Mouse (Mus musculus) forebrain, embryonic 15.5 days (tissue): Measurements from ENCODE around the gene Fdps. TPM values are rescaled to one million over a fixed set of nuclear protein-coding genes. Genes with fewer than 3 reads are reported as not detected.
"Not testable (repeated sequence)": the region's sequence is repeated elsewhere in the genome, so short reads cannot be mapped to it uniquely, and the experiment has no call there.

Experiments
- ATAC-seq: fragments of 200-750 bp; cut with Nextera tagmentation; replicated peaks from 2 replicates; pipeline ENCODE4 v1.8.0; 2017; ENCODE audit warnings: mild to moderate bottlenecking, moderate TSS enrichment, moderate library complexity
- H3K27ac ChIP-seq: fragments of 300-500 bp; sonication (generic); replicated peaks from 2 replicates; pipeline ENCODE4 v1.5.1; 2015; ENCODE audit warnings: mild to moderate bottlenecking, inconsistent platforms
- H3K27me3 ChIP-seq: fragments of 300-500 bp; sonication (generic); 2 replicates; pipeline ENCODE4 v1.6.1; 2015; ENCODE audit warnings: inconsistent platforms
- H3K36me3 ChIP-seq: fragments of 300-500 bp; sonication (generic); 2 replicates; pipeline ENCODE4 v1.6.1; 2015; ENCODE audit warnings: mild to moderate bottlenecking, inconsistent platforms
- H3K4me1 ChIP-seq: fragments of 300-500 bp; sonication (generic); 2 replicates; pipeline ENCODE4 v1.6.1; 2015; ENCODE audit warnings: inconsistent platforms
- H3K4me2 ChIP-seq: fragments of 300-500 bp; sonication (generic); replicated peaks from 2 replicates; pipeline ENCODE4 v1.6.1; 2015; ENCODE audit warnings: mild to moderate bottlenecking, inconsistent platforms
- H3K4me3 ChIP-seq: fragments of 300-500 bp; sonication (generic); 2 replicates; pipeline ENCODE4 v1.5.1; 2015; ENCODE audit warnings: mild to moderate bottlenecking, inconsistent platforms
- H3K9ac ChIP-seq: fragments of 300-500 bp; sonication (generic); replicated peaks from 2 replicates; pipeline ENCODE4 v1.6.1; 2015; ENCODE audit warnings: mild to moderate bottlenecking, inconsistent platforms
- H3K9me3 ChIP-seq: fragments of 300-500 bp; sonication (generic); 2 replicates; pipeline ENCODE4 v1.6.1; 2016; ENCODE audit warnings: inconsistent platforms
- WGBS: fragments of 180-500 bp; shearing (Covaris S2); methylation state at CpG from one replicate; pipeline ENCODE4 v1.1.7; 2015; ENCODE audit warnings: mixed read lengths; 5-methylcytosine and 5-hydroxymethylcytosine counted together
- polyA plus RNA-seq: library from polyadenylated mRNA; unstranded; fragments of >200 nt; fragmentation: Nextera tagmentation; extraction: Ambion mirVana; gene quantifications from 2 replicates; pipeline ENCODE4 v1.2.1, GENCODE M21; 2015

Gene Fdps
- polyA plus RNA-seq, 1 experiment from 2014 or later, result 364 TPM

DNA sequence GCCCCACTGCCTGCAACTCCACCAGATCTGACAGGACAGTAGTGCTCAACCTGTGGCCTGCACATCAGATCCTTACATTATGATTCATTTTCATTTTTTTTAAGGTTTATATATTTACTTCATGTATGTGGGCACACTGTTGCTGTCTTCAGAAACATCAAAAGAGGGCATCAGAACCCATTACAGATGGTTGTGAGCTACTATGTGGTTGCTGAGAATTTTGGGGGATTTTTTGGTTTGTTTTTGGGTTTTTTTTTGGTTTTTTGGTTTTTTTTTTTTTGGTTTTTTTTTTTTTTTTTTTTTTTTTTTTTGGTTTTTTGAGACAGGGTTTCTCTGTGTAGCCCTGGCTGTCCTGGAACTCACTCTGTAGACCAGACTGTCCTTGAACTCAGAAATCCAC is 19.5 kb downstream of the Fdps start:
- not testable (repeated sequence) for H3K9ac ChIP-seq, H3K9me3 ChIP-seq, H3K27ac ChIP-seq, H3K4me2 ChIP-seq, H3K4me3 ChIP-seq, ATAC-seq, H3K27me3 ChIP-seq, H3K4me1 ChIP-seq
- H3K36me3 ChIP-seq, result peaks cover 58% of the 10 kb centered on the region

GRCm38 (mm10) chr3:89077383-89077782 is 24.4 kb downstream of the Fdps start:
- no peak overlapping the region for H3K27ac ChIP-seq
- H3K4me3 ChIP-seq, result no peak overlapping the region
- no peak overlapping the region for H3K9ac ChIP-seq
- 94% methylated on average over 9 of the region's 9 CpGs for WGBS
- H3K36me3 ChIP-seq, result peaks cover 67% of the 10 kb centered on the region
- H3K4me1 ChIP-seq, result no peaks in the 10 kb centered on the region
- no peaks in the 10 kb centered on the region for H3K9me3 ChIP-seq
- no peak overlapping the region for H3K4me2 ChIP-seq
- ATAC-seq, result no peak
- no peaks in the 10 kb centered on the region for H3K27me3 ChIP-seq

DNA sequence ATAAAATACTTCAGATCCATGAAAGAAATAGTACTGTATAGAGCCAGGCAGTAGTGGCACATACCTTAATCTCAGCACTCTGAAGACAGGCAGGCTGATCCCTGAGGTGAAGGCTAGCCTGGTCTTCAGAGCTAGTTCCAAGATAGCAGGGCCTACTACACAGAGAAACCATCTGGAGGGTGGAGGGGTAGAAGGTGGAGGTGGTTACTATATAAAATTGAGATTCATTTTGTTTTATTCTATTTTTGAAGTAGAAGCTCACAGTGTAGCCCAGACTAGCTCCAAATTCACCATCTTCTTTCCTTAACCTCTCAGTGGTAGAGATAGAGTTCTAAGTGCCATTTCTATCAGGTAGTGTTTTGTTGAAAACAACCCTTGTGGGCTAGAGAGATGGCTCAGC is 34.5 kb downstream of the Fdps start:
- Histone ChIP-seq H3K4me1 (no peaks in the 10 kb centered on the region), H3K9ac (no peak overlapping the region), H3K9me3 (no peaks in the 10 kb centered on the region), H3K36me3 (peaks cover 92% of the 10 kb centered on the region), H3K27me3 (no peaks in the 10 kb centered on the region), H3K4me3 (no peak overlapping the region), H3K4me2 (no peak overlapping the region), H3K27ac (no peak overlapping the region)
- ATAC-seq, result no peak

GRCm38 (mm10) chr3:89061696-89062095 is 40.1 kb downstream of the Fdps start:
- no peak overlapping the region for H3K4me2 ChIP-seq
- H3K9ac ChIP-seq, result no peak overlapping the region
- no peak for ATAC-seq
- H3K4me3 ChIP-seq, result no peak overlapping the region
- H3K27me3 ChIP-seq, result no peaks in the 10 kb centered on the region
- H3K4me1 ChIP-seq, result no peaks in the 10 kb centered on the region
- H3K27ac ChIP-seq, result no peak overlapping the region
- no peaks in the 10 kb centered on the region for H3K9me3 ChIP-seq
- peaks cover 87% of the 10 kb centered on the region for H3K36me3 ChIP-seq
- WGBS, result 78% methylated on average over 3 of the region's 3 CpGs

GRCm38 (mm10) chr3:89058783-89059182 is 43.0 kb downstream of the Fdps start:
- WGBS, result 80% methylated on average over 3 of the region's 3 CpGs
- no peak for ATAC-seq
- no peak overlapping the region for H3K4me3 ChIP-seq
- no peak overlapping the region for H3K9ac ChIP-seq
- H3K4me2 ChIP-seq, result no peak overlapping the region
- H3K36me3 ChIP-seq, result peaks cover 87% of the 10 kb centered on the region
- no peaks in the 10 kb centered on the region for H3K4me1 ChIP-seq
- no peak overlapping the region for H3K27ac ChIP-seq
- no peaks in the 10 kb centered on the region for H3K9me3 ChIP-seq
- no peaks in the 10 kb centered on the region for H3K27me3 ChIP-seq

GRCm38 (mm10) chr3:89058361-89058760 is 43.4 kb downstream of the Fdps start:
- no peak overlapping the region for H3K4me2 ChIP-seq
- no peak overlapping the region for H3K4me3 ChIP-seq
- H3K27ac ChIP-seq, result no peak overlapping the region
- H3K4me1 ChIP-seq, result no peaks in the 10 kb centered on the region
- no peak overlapping the region for H3K9ac ChIP-seq
- peaks cover 86% of the 10 kb centered on the region for H3K36me3 ChIP-seq
- no peak for ATAC-seq
- H3K27me3 ChIP-seq, result no peaks in the 10 kb centered on the region
- 97% methylated on average over 9 of the region's 9 CpGs for WGBS
- H3K9me3 ChIP-seq, result no peaks in the 10 kb centered on the region

Other genes starting within 250 kb of the Fdps start
- gene Msto1, start 188.0 kb downstream of the Fdps start, polyA plus RNA-seq, result 42.2 and 45.2 TPM in 2 replicates
- 23.5 and 23.7 TPM in 2 replicates for gene Ash1l, start 151.3 kb downstream of the Fdps start, polyA plus RNA-seq
- gene Dap3, start 150.8 kb downstream of the Fdps start, polyA plus RNA-seq, result 163 and 167 TPM in 2 replicates
- 74.8 and 76.2 TPM in 2 replicates for gene Rusc1, start 8.6 kb downstream of the Fdps start, polyA plus RNA-seq
- gene Gm43738, start 860 bp downstream of the Fdps start, polyA plus RNA-seq, result not detected in 2 replicates
- gene Pklr, start 34.2 kb upstream of the Fdps start, polyA plus RNA-seq, result 0.06 and 0.10 TPM in 2 replicates
- gene Hcn3, start 58.2 kb upstream of the Fdps start, polyA plus RNA-seq, result 30.1 and 34.3 TPM in 2 replicates
- 26.5 and 26.9 TPM in 2 replicates for gene Clk2, start 62.8 kb upstream of the Fdps start, polyA plus RNA-seq
- gene Scamp3, start 75.5 kb upstream of the Fdps start, polyA plus RNA-seq, result 116 and 120 TPM in 2 replicates
- gene Fam189b, start 81.2 kb upstream of the Fdps start, polyA plus RNA-seq, result 22.3 and 24.6 TPM in 2 replicates
- gene Gba, start 101.0 kb upstream of the Fdps start, polyA plus RNA-seq, result 39.2 and 42.7 TPM in 2 replicates
- gene Thbs3, start 113.2 kb upstream of the Fdps start, polyA plus RNA-seq, result 67.0 and 68.3 TPM in 2 replicates
- gene Mtx1, start 125.1 kb upstream of the Fdps start, polyA plus RNA-seq, result 172 and 175 TPM in 2 replicates
- gene Muc1, start 127.1 kb upstream of the Fdps start, polyA plus RNA-seq, result 1.1 and 1.8 TPM in 2 replicates
- gene Krtcap2, start 144.0 kb upstream of the Fdps start, polyA plus RNA-seq, result 192 and 205 TPM in 2 replicates
- gene Trim46, start 144.3 kb upstream of the Fdps start, polyA plus RNA-seq, result 57.7 and 58.7 TPM in 2 replicates
- 76.5 and 89.6 TPM in 2 replicates for gene Dpm3, start 157.4 kb upstream of the Fdps start, polyA plus RNA-seq
- gene Slc50a1, start 168.6 kb upstream of the Fdps start, polyA plus RNA-seq, result 35.4 and 40.6 TPM in 2 replicates
- 9.2 and 9.9 TPM in 2 replicates for gene Efna1, start 179.2 kb upstream of the Fdps start, polyA plus RNA-seq
- gene Efna3, start 221.0 kb upstream of the Fdps start, polyA plus RNA-seq, result 41.0 and 42.5 TPM in 2 replicates
- 14.4 and 15.7 TPM in 2 replicates for gene Efna4, start 236.1 kb upstream of the Fdps start, polyA plus RNA-seq
- gene Adam15, start 248.0 kb upstream of the Fdps start, polyA plus RNA-seq, result 32.9 and 34.0 TPM in 2 replicates